Mouse (Mus musculus) lung, adult 2 months (tissue): ENCODE results near the gene Kctd21.

ENCODE experiments used
- CTCF ChIP-seq: fragments of 200-500 bp; IDR thresholded peaks from 2 replicates; pipeline ENCODE4 v1.5.1; 2011; ENCODE audit warnings: mild to moderate bottlenecking, low read length, control low read depth; ENCODE audit not compliant: insufficient read depth
- POLR2A ChIP-seq: fragments of 200-500 bp; IDR thresholded peaks from 2 replicates; pipeline ENCODE4 v1.6.1; 2011; ENCODE audit warnings: low read depth, mild to moderate bottlenecking, control low read depth, low read length, borderline replicate concordance; ENCODE audit errors: extremely low read depth

- TF ChIP-seq CTCF (no peak), POLR2A (no peak)
Measured at GRCm38 (mm10) chr7:97379304-97379703, 47.2 kb downstream of the Kctd21 start.
